Mouse (Mus musculus) testis, postnatal 14 days (tissue): Measurements from ENCODE around the gene Syt14.
A peak's percentile ranks its signal among the peaks of the same experiment; 100 is the strongest.

Experiments used
- DNase-seq: peaks from one replicate; pipeline ENCODE4 v3.0.0; 2021; ENCODE audit warnings: low spot score

The Syt14 gene

DNA sequence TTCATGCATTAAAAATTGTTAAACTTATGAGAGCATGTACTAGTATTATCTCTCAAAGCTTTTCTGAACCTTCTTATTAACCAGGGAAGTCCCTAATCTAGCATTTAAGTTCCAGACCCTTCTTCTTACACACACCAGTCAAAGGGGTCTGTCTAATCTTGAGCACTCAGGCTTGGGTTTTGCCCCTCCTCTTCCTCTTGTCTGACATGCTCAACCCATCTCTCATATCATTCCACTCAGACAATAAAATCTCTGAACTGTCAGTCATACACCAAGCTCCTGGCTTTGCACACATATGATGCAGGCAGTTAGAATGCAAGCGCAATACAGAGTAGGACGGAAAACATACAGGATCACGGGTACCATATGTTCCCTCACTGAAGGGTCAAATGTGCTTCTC, 48.4 kb downstream of the Syt14 start:
- DNase-seq = no peak

DNA sequence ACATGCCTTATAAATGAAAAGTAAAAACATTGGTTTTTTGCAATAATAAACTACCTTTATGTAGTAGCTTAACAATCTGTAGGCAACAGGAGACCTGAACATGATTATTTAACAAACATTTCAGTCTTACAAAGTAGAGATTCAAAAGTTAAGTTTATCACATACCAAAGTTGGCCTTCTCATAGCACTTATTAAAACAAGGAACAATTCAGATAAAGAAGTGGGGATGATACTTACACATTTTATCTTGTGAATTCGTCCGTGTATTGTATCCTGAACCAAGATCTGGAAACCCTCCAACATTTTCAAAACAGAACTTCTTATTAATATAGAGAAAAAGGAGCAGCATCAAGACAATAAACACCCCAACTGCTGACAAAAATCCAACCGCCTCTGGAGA, 49.1 kb downstream of the Syt14 start:
- DNase-seq = no peak

DNA sequence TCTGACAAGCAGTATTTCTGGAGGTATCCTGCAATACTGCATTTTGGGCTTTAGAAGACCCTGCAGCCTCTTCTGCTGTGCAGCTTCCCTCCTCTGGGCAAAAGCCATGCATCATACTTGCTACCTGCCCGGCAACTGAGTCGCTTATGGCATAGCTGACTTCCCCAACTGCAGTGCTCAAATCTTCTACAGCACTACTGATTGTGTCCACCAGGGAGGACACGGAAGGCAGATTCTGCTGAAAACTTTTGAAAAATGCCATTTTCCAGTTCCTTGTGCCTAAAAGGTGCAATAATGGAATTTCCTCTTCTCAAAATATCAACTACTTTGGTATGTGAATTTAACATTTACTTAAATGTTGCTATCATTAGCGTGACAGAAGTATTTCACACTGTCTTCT, 51.2 kb downstream of the Syt14 start:
- no peak for DNase-seq

DNA sequence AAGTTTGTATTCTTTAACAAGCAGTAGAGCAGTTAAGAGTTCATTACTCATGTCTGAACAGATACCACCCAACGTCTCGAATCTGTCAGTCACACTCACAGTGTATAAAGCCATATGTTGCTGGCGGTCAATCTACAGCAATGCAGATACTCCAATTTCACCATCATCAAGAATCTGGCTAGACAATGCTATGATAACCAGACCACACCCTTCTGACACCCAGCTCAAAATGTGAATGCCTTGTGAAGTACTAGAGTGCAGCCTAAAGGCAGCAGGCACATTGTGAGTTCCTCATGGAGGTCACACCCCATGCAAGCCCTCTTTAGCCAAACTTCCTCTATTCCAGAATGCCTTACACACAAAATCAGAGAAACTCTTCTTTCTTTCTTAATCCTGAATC, 53.9 kb downstream of the Syt14 start:
- DNase-seq = no peak

DNA sequence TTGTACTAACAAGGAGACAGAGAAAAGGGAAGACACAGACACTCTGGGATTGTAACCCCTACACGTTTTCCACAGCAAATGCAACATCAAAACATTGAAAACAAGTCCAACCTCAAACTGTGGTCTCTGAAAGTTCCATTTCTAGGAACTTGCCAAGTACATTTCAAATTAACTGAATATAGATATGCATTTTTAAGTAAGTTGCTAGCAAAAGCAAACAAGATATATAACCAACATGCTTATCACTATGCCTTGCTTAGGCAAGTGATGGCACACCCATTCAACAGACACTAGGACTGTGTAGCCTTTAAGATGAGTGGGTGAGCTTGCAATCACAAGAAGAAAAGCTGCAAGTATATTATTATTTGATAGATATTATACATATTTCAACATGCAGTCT, 54.5 kb downstream of the Syt14 start:
- DNase-seq = no peak

DNA sequence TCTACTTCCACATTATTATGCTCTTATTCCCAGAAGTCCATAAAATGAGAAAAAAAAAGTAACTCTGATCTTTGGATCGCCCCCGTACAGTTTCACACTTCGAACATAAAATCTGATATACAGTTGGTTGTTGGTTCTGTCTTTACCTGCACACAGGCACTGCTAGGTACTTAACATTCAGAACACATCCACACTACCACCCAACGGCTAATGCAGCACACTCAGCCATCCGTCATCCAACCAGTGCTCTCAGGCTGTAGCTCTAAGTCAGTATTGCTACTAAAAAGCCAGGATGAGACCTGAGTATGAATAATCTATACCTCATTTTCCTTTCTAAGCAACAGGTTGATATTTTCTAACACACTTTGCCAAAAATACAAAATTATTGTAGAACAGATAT, 73.3 kb downstream of the Syt14 start:
- DNase-seq = no peak

DNA sequence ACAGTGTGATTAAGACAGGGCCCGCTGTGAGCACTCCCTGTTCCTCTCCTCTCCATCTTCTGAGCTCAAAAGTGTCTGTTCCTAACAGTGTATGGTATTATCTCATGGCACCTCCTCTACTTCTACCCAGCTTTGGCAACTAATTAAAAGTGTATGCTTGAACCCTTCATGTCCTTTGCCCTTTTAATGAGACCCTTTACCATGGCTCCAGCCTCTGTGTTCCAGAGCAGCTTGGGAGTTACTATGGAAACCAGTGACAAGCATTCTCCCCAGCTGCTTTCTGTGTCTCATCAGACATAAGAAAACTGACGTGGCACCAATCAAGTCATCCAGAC, 87.8 kb downstream of the Syt14 start:
- DNase-seq = no peak

DNA sequence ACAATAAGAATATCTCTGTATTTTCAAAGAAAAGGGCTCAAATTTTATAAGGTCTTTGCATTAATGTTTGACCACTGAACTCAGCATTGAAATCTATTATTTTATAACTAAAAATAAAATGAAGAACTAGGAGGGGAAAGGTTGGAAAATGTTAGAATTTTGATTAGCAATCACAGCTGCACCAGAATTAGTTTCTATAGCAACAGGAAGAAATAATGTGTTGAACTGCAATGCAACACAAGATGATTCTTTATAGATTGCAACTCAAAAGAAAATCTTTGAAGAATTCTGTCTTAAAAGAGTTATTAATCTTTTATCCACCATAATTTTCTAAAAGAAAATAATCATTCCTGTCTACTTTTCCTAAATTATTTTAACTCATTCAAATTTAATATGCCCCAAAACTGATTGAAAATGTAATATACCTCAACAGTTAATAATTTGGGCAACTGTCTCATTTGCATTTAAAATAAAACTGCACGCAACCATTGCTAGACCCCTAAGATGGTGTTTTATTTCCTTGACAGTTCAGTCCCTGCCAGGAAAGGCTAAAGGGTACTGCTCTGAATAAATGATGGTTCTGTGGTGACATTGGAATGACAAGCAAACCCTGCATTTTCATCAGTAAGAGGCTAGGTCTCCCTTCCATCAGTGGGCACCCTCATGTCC, 88.3 kb downstream of the Syt14 start:
- no peak for DNase-seq

DNA sequence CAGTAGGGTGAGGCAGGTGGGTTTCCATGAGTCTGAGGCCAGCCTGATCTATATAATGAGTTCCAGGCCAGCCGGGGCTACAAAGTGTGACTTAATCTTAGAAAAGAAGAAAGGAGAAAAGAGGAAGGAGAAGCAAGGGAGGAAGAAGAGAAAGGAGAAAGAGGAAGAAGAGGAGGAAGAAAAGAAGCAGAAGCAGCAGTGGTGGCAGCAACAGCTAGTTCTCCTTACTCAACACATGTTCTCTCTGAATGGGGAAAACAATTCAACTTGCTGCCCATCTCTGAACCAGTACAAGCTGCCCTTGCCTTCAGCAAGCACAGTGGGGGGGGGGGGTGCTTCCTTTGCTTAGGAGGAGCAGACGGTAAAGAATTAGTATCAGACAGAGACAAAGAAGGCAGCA, 96.5 kb downstream of the Syt14 start:
- no peak for DNase-seq

DNA sequence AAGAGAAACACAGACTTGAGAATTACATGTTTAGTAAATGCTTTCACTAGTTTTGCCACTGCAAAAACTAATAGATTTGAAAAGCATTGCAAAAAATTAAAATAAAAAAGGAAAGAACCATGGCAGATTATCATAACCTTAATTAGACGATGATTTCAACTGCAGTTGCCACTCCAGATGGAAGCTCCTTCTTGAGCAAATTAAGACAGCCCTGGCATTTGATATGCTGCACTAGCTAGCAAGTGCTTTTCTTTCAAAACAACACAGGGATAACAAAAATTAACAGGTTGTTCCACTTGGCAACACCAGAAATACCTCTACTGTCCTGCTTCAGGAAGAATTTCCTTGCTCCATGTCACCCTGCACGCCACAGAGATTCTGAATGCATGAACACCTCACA, 97.6 kb downstream of the Syt14 start:
- no peak for DNase-seq

DNA sequence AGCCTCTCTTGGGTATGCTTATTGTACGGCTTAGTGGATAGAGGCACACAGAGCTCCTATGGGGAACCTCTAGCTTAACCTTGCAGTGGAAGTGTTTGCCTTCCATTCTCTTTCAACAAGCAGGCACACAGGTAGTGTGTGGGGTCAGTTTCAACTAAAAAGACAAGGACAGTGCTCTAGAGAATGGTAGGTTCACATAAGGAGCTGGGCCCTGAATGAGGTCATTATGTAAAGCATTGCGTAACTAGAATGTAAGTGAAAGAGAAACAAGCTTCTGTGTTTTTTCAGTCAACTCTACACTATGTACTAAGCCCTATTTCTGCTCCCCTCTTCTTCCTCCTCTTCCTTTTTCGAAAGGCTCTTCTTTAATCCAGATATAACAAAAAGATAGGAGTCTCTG, 103.8 kb downstream of the Syt14 start:
- DNase-seq = no peak

DNA sequence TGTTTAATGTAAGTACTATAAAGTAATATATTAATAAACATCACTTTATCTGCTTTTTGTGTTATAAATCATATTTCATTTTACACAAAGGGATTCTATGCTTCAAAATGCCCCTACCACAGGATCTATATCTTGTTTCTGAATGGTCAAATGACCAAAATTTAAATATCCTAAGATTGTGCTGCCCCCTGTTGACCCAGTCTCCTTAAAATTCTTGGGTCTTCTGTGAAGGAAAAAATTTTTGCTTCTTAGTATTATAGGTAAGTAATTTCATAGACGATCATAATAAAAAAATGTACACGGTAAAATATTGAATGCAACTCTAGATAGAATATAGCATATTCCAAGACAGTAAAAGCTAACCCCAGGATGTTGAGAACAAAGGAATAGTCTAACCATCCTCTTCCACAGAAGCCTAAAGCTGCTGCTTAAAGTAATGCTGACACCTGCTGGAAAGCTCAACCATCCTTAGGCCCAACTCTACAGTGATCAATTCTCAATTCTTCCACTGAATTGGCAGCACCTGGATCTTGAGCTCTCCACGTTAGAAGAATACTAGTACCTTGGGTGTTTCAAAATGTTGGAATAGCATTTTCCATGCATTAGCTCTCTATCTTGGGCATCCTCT, 123.4 kb downstream of the Syt14 start:
- DNase-seq = no peak

DNA sequence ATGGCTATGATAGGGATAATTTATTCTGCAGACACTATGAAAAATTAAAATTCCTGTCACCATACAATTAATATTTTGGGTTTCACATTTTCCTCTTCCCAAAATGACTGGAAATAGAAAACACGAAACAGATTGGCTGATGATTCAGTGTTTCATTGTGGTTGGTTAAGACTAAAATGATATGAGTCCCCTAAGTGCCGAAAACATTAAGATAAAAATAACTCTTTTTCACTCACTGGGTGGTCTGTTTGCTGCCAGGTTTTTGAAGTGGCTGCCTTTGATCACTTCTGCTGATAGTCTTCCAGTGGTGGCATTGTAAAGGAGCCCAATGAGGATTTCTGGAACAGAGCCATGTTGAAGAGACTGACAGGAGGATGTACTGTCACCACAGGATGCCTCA, 134.1 kb downstream of the Syt14 start:
- DNase-seq = no peak

DNA sequence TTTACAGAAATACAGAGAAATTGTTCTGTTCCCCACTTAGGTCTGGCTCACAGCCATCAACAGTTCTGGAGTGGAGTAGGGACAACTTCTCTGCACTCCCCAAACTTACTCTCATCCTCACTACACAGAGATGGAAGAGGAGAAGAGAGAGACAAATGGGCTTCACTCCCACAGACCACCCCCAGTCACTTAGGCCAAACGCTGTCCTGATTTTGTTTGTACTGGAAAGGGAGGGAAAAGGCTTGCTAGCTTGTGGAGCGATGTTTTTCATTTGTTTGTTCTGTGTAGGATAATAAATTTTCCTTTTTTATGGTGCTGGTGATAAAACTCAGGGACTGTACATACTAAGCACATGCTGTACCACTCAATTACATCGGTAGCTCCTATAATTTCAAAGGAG, 134.7 kb downstream of the Syt14 start:
- DNase-seq = no peak

DNA sequence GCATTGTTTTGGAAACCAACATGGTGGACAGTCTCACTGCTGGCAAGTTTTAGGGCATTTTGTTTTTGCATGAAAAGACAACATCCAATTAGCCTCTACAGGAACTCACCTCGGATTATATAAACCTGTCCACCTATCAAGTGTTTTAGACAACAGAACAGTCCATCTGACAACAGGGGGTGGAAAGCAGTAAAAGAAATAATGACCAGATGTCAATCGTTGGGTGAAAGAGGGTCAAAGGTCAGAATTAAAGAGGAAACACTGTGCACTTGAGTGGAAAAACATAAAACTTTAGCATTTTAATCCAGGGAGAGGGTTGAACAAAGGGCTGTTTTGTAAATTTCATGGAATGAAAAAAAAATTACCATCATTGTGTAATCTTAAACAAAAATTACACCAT, 136.8 kb downstream of the Syt14 start:
- DNase-seq = no peak

DNA sequence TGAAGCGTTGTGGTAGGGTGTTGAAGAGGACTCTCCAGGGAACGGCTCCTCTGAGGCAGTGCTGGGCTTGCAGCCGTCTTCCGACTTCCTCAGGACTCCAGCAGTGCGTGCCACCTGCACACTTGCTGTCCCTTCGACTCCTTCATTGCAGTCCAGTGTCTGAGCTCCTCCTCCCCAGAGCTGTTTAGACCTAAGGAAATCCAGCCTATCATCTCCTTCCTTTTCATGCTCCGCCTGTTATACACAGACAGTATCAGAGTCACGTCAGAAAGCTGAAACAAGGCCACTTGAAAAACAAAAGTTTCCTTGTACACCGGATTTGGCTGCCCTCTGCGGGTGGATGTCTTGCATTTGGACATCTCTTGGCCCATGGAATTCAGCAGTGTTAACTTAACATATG, 138.4 kb downstream of the Syt14 start:
- DNase-seq = peak; percentile 12

DNA sequence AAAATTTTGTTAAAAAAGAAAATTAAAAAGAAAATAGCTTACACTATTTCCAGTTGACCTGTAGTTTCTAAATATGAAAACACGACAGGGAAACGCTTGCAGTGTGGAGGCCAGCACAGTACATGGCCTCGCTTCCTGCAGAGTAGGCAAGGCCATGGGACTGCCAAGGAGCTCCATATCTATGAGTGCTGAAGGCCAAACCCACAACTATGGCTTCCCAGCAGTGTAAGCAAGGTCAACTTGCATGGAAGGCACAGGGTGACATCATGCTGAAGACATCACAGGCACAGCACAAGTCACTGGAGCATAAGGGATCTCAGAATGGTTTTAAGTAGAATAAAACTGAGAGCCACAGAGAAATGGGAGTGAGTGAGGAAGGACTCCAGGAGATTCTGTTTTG, 139.5 kb downstream of the Syt14 start:
- DNase-seq = peak; percentile 35

DNA sequence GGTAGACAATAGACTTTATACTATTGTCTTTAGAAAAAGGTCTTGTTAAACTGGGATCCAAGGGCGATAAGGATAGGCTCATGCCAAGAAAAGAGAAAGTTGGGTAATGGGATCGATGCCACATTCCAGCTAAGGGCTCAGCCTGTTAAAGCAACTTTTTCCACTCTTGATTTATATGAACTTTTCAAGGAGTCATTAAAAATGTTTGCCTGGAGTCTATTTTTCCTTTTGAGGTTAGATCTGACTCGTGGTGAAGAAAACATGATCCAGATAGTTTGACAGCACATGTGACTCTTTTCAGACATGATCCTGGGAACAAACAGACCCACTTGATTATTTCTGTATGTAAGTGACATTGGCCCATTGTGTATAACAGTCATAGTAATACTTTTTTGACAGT, 144.9 kb downstream of the Syt14 start:
- no peak for DNase-seq

DNA sequence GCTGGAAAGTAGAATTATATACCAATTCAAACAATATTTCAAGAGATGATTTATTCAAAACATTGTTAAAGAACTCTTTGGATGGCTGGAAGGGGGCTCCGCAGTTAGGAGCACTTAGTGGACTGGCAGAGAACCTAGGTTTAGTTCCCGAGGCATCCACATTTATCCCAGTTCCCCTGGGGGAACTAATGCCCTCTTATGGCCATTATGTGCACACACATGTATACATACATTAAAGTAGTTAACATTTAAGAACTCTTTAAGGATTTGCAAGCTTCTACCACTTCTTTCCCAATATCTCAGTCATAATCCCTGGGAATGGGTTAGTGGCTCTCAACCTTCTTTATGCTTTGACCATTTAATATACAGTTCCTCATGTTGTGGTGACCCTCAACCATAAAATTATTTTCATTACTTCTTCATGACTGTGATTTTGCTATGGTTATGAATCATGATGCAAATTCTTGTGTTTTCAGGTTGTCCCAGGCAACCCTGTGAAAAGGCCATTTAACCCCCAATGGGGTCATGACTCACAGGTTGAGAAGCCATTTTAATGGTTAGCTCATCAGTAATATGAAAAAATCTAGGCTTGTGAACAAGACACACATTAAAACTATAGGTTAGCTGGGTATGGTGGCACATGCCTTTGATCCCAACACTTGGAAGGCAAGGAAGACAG, 152.8 kb downstream of the Syt14 start:
- no peak for DNase-seq

DNA sequence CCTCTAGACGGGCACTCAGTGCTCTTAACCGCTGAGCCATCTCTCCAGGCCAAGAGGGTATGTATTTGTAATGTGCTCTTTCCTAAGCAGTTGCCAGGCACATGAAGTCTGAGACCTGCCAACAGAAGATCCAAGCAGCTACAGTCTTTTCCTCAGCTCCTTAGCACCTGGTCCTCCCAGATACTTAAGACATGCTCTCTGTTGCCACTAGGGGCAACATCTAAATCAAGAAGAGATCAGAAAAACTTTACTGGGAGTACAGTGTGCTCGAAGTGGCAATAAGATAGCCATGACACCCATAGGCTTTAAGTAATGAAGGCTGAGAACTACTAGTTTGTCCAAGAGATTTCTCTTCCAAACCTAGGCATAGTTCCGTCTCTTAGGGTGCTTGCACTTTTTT, 155.4 kb downstream of the Syt14 start:
- no peak for DNase-seq

DNA sequence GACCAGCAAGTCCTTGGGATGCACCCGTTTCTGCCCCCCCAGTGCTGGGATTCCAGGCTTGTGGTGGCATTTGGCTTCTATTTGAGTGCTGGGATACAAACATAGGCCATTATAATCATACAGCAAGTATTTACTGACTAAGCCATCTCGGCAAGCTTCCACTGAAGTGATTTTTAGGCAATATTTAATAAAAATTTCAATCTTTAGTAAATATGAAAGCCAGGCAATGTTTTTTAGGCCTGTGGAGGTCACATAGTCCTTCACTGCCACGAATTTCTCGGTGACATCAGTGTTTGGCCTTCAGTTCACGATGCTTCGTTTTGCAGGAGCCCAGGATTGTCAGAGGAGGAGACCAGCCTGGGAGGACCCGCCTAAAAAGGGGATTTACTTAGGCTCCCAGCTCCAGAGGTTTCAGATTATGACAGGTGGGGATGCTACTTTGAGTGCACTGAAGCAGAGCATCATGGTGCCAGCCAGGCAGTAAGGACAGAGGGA, 156.4 kb downstream of the Syt14 start:
- DNase-seq = no peak

DNA sequence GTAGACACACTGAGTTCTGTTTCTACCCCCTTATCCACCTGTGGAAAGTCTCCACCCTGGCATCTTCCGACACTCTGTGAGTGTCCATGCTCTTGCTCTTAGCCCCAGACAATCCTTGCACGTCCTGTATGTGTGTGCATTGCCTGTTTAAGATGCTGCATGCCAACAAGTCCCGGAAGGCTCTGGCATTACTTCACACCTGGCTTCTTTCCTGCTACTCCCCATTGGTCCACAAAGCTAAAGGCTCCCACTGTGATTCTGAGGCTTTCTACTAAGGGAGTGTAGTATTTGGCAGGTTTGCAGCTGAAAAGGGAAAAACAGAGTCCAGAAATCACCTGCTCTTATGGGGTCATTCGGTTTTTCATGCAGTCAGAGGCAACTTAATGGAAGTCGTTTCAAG, 162.7 kb downstream of the Syt14 start:
- no peak for DNase-seq

DNA sequence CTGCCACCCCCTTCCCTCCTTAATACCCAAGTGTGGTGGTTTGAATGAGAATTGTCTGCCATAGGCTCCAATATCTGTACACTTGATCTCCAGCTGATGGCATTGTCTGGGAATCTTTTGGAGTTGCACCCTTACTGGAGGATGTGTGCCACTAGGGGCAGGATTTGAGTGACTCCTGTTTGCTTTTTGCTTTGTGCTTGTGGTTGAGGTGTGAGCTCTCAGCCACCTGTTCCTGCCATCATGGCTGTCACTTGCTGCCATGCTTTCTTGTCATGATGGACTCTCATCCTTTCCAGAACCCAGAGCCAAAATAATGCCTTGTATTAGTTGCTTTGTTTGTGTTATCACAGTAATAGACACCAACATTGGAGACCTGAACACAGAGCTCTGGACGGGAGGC, 165.8 kb downstream of the Syt14 start:
- no peak for DNase-seq

DNA sequence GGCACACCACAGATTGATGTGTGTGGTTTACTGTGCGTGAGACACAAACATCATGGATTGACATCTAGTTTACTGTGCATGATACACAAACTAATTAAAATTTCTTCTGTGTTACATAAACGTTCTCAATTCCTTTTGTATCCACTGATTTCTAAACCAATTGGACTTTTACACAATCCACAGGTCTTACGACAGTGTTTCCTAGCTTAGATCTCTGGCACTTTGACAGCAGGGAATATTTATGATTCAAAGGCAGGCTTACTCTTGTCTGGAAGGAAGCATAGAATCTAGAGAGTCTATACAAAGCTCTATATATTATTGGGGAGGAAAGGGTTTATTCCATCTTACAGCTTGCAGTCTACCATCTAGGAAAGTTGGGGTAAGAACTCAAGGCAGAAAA, 171.1 kb downstream of the Syt14 start:
- no peak for DNase-seq
